Mouse (Mus musculus) adrenal gland, adult 2 months (tissue): ENCODE measurements around the gene Lhx6. TPM values are rescaled to one million over a fixed set of nuclear protein-coding genes. Genes with fewer than 3 reads are reported as not detected.

Source experiments
- DNase-seq: peaks from one replicate; pipeline ENCODE4 v3.0.0; 2021
- polyA plus RNA-seq: library from polyadenylated mRNA; depleted of rRNA; stranded (reverse); fragments of >200 nt; gene quantifications from 2 replicates; pipeline ENCODE4 v1.2.3, GENCODE M21; 2012; rRNA removed
- total RNA-seq, 2 experiments: library from RNA; stranded (reverse); gene quantifications; 2 replicates each; pipeline ENCODE4 v1.2.3; 2021

The Lhx6 gene
- total and polyA plus RNA-seq, 3 experiments = 2.0 to 3.4 (median 2.3) TPM

DNA sequence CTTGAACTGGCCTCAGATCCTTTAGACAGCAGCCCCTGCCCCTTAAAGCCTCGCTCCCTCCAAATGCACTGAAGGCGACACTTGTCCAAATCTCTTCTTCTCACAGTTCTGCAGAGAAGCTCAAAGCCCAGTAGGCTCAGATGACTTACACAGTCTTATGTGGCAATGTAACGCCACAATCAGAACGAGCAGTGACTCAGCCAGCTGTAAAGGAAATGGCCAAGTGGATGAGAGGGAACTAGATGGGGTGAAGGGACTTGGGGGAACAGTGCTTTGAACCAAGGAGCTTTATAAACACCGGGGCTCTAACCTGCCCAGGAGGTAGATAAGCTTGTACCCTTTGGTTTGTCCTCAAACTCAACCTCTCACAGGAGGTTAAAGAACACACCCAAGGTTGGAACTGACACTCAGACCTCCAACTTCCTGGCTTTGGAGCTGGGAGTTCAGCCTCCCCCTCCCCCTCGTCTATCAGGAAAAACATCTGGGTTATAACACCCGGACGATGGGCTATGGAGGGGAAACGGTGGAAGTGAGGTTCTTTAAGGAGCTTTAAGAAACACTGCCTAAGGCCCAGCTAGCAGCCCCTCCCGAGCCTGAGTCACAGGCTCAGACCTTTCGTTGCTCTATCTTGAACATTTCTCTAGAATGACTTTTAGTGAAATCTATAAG is 69.7 kb downstream of the Lhx6 start:
- no peak for DNase-seq

DNA sequence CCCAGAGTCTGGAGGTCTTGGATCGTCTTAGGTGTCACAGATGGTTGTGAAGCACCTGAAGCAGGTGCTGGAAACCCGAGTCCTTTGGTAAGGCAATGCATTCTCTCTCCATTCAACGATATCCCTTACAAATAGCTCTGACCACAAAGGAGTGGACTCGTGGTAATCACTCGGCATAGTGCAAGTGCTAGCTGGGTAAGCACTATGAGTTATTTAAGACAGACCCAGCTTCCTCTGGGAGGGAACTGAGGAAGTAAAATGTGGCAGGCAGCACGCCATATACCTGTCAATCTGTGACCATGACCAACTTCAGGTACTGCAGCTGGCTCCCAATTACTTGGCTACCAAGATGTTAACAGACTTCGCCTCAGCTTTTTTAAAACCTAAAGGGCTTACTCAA is 70.3 kb downstream of the Lhx6 start:
- DNase-seq = no peak

DNA sequence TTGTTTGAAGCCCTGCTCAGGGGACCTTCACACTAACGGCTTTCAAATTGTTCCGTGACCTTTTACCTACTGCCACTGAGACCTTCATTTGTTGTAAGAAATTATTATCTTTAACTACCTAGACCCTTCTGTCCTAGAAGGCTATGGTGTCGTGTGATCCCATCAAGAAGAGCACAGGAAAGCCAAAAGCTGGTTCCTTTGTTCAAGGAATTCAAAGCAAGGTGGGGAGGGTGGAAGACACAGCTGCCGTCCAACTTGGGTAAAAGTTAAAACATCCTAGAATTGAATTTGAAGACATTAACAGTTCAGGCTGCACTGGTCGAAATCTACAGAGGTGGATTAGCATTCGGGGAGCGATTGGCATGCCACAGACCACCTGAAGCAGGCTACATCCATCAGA is 71.2 kb downstream of the Lhx6 start:
- DNase-seq = no peak

DNA sequence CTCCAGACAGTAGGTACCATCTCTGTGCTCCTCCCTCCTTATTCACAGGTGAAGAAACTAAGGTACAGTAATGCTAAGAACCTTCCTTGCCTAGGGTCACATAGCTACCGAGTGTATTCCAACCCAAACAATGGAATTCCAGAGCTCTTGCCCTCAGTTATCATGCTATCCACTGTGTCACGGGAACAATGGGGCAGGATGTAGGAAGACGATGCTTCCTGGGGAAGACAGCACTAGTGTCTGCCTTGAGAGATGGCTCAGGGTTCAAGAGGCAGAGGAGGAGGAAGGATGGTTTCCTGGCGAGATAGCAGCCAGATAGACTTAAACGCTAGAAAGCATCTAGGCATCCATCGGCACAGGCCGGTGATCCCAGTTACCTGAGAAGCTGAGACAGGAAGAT is 72.3 kb downstream of the Lhx6 start:
- DNase-seq = peak; percentile 18

Other genes with a start within 250 kb of the Lhx6 start
- gene Ttll11, start 125.5 kb downstream of the Lhx6 start, total RNA-seq = 1 to 10 TPM; 2.1 to 6.1 TPM
- gene Ttll11, start 125.5 kb downstream of the Lhx6 start, polyA plus RNA-seq = 3.9 and 4.0 TPM in 2 replicates
- 100 to 1,000 TPM; 192 to 258 TPM for gene Ndufa8, start 56.0 kb downstream of the Lhx6 start, total RNA-seq
- 42.9 and 48.8 TPM in 2 replicates for gene Ndufa8, start 56.0 kb downstream of the Lhx6 start, polyA plus RNA-seq
- not detected for gene Morn5, start 56.0 kb downstream of the Lhx6 start, total RNA-seq
- 0.33 TPM in 1 of 2 replicates, not detected in the other for gene Morn5, start 56.0 kb downstream of the Lhx6 start, polyA plus RNA-seq
- 10 to 100 TPM; 24.0 to 31.8 TPM for gene Mrrf, start 31.0 kb upstream of the Lhx6 start, total RNA-seq
- 18.5 and 22.2 TPM in 2 replicates for gene Mrrf, start 31.0 kb upstream of the Lhx6 start, polyA plus RNA-seq
- gene Rbm18, start 31.4 kb upstream of the Lhx6 start, total RNA-seq = 10 to 100 TPM; 27.0 to 27.1 TPM
- 3.2 and 3.6 TPM in 2 replicates for gene Rbm18, start 31.4 kb upstream of the Lhx6 start, polyA plus RNA-seq
- gene Ptgs1, start 125.0 kb upstream of the Lhx6 start, total RNA-seq = 10 to 100 TPM; 15.0 to 15.6 TPM
- gene Ptgs1, start 125.0 kb upstream of the Lhx6 start, polyA plus RNA-seq = 17.9 and 26.2 TPM in 2 replicates